Mouse (Mus musculus) intestine, embryonic 14.5 days (tissue): ENCODE data around the gene Fbxo5. TPM values are rescaled to one million over a fixed set of nuclear protein-coding genes. Genes with fewer than 3 reads are reported as not detected.
A peak's percentile ranks its signal among the peaks of the same experiment; 100 is the strongest.

Experiments used
- ATAC-seq: fragments of 200-750 bp; cut with Nextera tagmentation; replicated peaks from 2 replicates; pipeline ENCODE4 v1.8.0; 2017; ENCODE audit warnings: low read depth, moderate number of reproducible peaks, moderate TSS enrichment, moderate library complexity; ENCODE audit not compliant: low FRiP score, low TSS enrichment
- DNase-seq: peaks from one replicate; pipeline ENCODE4 v3.0.0-alpha.2; 2018; ENCODE audit warnings: low spot score
- H3K27ac ChIP-seq: fragments of 300-500 bp; sonication (generic); 2 replicates; pipeline ENCODE4 v1.5.1; 2014; ENCODE audit warnings: low read depth, mild to moderate bottlenecking, control low read depth
- H3K27me3 ChIP-seq: fragments of 300-500 bp; sonication (generic); replicated peaks from 2 replicates; pipeline ENCODE4 v1.6.1; 2014; ENCODE audit warnings: low read length, control low read depth; ENCODE audit not compliant: control insufficient read depth, insufficient read depth
- H3K36me3 ChIP-seq: fragments of 300-500 bp; sonication (generic); 2 replicates; pipeline ENCODE4 v1.6.1; 2014; ENCODE audit warnings: low read length, control low read depth; ENCODE audit not compliant: control insufficient read depth, insufficient read depth
- H3K4me1 ChIP-seq: fragments of 300-500 bp; sonication (generic); replicated peaks from 2 replicates; pipeline ENCODE4 v1.6.1; 2014; ENCODE audit warnings: low read length, control low read depth, mixed read lengths; ENCODE audit not compliant: control insufficient read depth, insufficient read depth
- H3K4me2 ChIP-seq: fragments of 300-500 bp; sonication (generic); 2 replicates; pipeline ENCODE4 v1.6.1; 2014; ENCODE audit warnings: low read length
- H3K4me3 ChIP-seq: fragments of 300-500 bp; sonication (generic); 2 replicates; pipeline ENCODE4 v1.5.1; 2014; ENCODE audit warnings: low read depth, low read length, control low read depth, mixed read lengths
- H3K9ac ChIP-seq: fragments of 300-500 bp; sonication (generic); 2 replicates; pipeline ENCODE4 v1.6.1; 2014; ENCODE audit warnings: mild to moderate bottlenecking, low read length
- H3K9me3 ChIP-seq: fragments of 300-500 bp; sonication (generic); 2 replicates; pipeline ENCODE4 v1.6.1; 2016; ENCODE audit warnings: low read length, control low read depth; ENCODE audit not compliant: control insufficient read depth
- WGBS: fragments of 180-500 bp; shearing (Covaris S2); extraction: QIAGEN DNeasy Blood & Tissue Kit; methylation state at CpG from one replicate; pipeline ENCODE4 v1.1.7; 2014; 5-methylcytosine and 5-hydroxymethylcytosine counted together
- polyA plus RNA-seq: library from polyadenylated mRNA; unstranded; fragments of >200 nt; fragmentation: Nextera tagmentation; extraction: Ambion mirVana; gene quantifications from 2 replicates; pipeline ENCODE4 v1.2.1, GENCODE M21; 2014

Fbxo5 gene
- polyA plus RNA-seq, 1 experiment from 2014 or later: 61.4 TPM

DNA sequence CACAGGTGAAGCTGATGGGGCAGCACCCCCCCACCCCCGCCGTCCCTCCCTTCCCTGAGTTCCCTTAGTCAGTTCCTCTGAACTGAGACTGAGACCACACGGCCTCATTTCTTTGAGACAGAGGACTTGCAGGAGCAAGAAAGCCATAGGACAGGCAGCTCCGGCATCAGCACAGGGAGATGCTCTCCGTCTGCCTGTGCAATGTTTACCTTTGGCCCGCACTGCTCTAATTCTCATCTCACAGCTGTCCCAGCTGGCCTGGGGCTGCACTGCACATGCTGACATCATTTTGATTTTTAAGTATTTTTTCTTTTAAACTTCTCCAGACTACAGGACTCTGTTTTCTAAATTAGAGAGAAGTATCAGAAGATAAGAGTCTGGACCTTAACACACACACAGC is 2.5 kb downstream of the Fbxo5 start:
- WGBS: 12% methylated on average over 6 of the region's 6 CpGs
- H3K36me3 ChIP-seq: peaks cover 49% of the 10 kb centered on the region
- H3K4me1 ChIP-seq: peaks cover 21% of the 10 kb centered on the region
- H3K27ac ChIP-seq: no peak overlapping the region
- H3K9me3 ChIP-seq: no peaks in the 10 kb centered on the region
- DNase-seq (peak; percentile 54), ATAC-seq (no peak)
- H3K27me3 ChIP-seq: no peaks in the 10 kb centered on the region
- peak overlapping the region; percentile 78 for H3K4me3 ChIP-seq
- H3K4me2 ChIP-seq: peak overlapping the region; percentile 73
- H3K9ac ChIP-seq: peak overlapping the region; percentile 70

DNA sequence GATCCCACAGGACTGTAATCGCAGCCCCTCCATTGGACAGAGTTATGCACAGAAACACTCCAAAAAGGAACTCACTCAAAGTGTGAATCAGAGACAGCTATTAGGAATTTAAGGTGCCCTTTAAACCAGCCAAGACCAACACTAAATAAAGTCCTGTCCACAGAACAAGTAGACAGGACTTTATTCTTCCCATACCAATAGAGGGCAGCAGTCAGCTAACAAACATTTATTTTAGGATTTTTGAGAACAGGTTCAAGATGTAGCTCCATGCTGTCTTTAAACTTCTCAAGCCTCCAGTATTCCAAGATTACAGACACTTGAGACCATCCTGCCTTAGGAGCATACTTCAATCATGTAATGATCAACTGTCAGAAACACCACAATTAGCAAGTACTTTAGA is 4.9 kb downstream of the Fbxo5 start:
- DNase-seq: no peak
- Histone ChIP-seq H3K4me1 (peaks cover 15% of the 10 kb centered on the region), H3K27ac (no peak overlapping the region), H3K9ac (no peak overlapping the region), H3K27me3 (no peaks in the 10 kb centered on the region), H3K4me3 (no peak overlapping the region), H3K4me2 (no peak overlapping the region), H3K36me3 (peaks cover 52% of the 10 kb centered on the region), H3K9me3 (no peaks in the 10 kb centered on the region)
- ATAC-seq: no peak
- 98% methylated on average over 1 of the region's 1 CpGs for WGBS

DNA sequence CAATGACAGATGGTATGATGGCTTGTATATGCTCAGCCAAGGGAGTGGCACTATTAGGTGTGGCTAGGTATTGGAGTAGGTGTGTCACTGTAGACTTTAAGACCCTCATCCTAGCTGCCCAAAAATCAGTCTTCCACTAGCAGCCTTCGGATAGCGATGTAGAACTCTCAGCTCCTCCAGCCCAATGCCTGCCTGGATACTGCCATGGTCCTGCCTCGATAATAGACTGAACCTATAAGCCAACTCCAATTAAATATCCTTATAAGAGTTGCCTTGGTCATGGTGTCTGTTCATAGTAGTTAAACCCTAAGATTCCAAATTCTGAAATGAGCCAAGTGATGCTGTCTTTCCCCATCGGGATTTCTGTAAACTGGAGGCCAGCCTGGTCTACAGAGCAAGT is 7.3 kb downstream of the Fbxo5 start:
- Histone ChIP-seq H3K27ac (no peak overlapping the region), H3K4me2 (no peak overlapping the region), H3K9ac (no peak overlapping the region), H3K27me3 (no peaks in the 10 kb centered on the region), H3K4me1 (peaks cover 6% of the 10 kb centered on the region), H3K9me3 (no peaks in the 10 kb centered on the region), H3K36me3 (peaks cover 51% of the 10 kb centered on the region), H3K4me3 (no peak overlapping the region)
- WGBS: 78% methylated on average over 4 of the region's 4 CpGs
- DNase-seq (no peak), ATAC-seq (no peak)

GRCm38 (mm10) chr10:5790657-5791056 is 14.7 kb downstream of the Fbxo5 start:
- no peaks in the 10 kb centered on the region for H3K4me1 ChIP-seq
- H3K4me3 ChIP-seq: no peak overlapping the region
- no peak overlapping the region for H3K4me2 ChIP-seq
- H3K9me3 ChIP-seq: no peaks in the 10 kb centered on the region
- H3K27me3 ChIP-seq: no peaks in the 10 kb centered on the region
- no peak for ATAC-seq
- H3K27ac ChIP-seq: no peak overlapping the region
- WGBS: 16% methylated on average over 12 of the region's 12 CpGs
- peak; percentile 73 for DNase-seq
- H3K9ac ChIP-seq: no peak overlapping the region
- H3K36me3 ChIP-seq: no peaks in the 10 kb centered on the region

- ATAC-seq (no peak), DNase-seq (no peak)
- WGBS: 19% methylated on average over 4 of the region's 4 CpGs
Measured at GRCm38 (mm10) chr10:5786923-5787322, 18.5 kb downstream of the Fbxo5 start.

More at GRCm38 (mm10) chr10:5786923-5787322, 18.5 kb downstream of the Fbxo5 start:
- no peak overlapping the region for H3K9ac ChIP-seq
- H3K4me1 ChIP-seq: no peaks in the 10 kb centered on the region
- H3K27me3 ChIP-seq: no peaks in the 10 kb centered on the region
- H3K9me3 ChIP-seq: no peaks in the 10 kb centered on the region
- no peak overlapping the region for H3K4me3 ChIP-seq
- H3K27ac ChIP-seq: no peak overlapping the region
- H3K4me2 ChIP-seq: no peak overlapping the region
- H3K36me3 ChIP-seq: no peaks in the 10 kb centered on the region

Other genes with a start within 250 kb of the Fbxo5 start
- gene Myct1, start 211.8 kb downstream of the Fbxo5 start, polyA plus RNA-seq: 4.7 and 5.0 TPM in 2 replicates
- gene Vip, start 166.4 kb downstream of the Fbxo5 start, polyA plus RNA-seq: 22.7 and 23.7 TPM in 2 replicates
- 18.5 and 21.9 TPM in 2 replicates for gene Mtrf1l, start 18.3 kb upstream of the Fbxo5 start, polyA plus RNA-seq
- 2.1 and 2.8 TPM in 2 replicates for gene Rgs17, start 116.8 kb upstream of the Fbxo5 start, polyA plus RNA-seq